Mouse (Mus musculus): ENCODE results near the gene Csf2rb. TPM values are rescaled to one million over a fixed set of nuclear protein-coding genes. Genes with fewer than 3 reads are reported as not detected.

Csf2rb gene
- polyA plus RNA-seq, 1 experiment from 2014 or later: 0.64 TPM

DNA sequence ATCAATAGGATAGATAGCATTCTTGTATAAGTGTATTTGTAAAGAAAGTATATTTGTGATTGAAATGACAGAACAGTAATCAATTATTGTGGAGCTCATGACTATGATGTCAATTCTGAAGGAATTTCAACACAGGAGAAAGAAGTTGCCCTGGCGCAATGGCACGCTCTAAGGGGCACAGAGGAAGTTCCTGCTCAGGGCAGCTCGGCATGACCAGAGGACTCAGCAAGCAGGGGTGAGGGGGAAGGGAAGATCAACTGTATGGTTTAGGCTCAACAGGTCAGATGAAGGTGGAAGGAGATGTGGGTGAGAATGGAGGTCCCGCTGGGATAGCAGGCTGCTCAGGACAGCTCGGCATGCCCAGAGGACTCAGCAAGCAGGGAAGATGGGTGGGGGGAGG lies 30.0 kb downstream of the Csf2rb start:
- Histone ChIP-seq H3K27me3 (no peaks in the 10 kb centered on the region), H3K4me3 (replicated peaks) (no peak overlapping the region), H3K36me3 (no peaks in the 10 kb centered on the region), H3K27ac (no peak overlapping the region), H3K9ac (replicated peaks) (no peak overlapping the region), H3K4me2 (no peak overlapping the region), H3K9me3 (no peaks in the 10 kb centered on the region; the same call in 1 of the 2 replicates), H3K4me1 (replicated peaks) (no peaks in the 10 kb centered on the region)
- 90% methylated on average over 5 of the region's 5 CpGs for WGBS
- no peak for ATAC-seq (ENCODE audit: insufficient number of reproducible peaks, insufficient read depth, low FRiP score, low TSS enrichment, low read depth)

GRCm38 (mm10) chr15:78365916-78366315 lies 40.4 kb downstream of the Csf2rb start:
- Histone ChIP-seq H3K4me3 (replicated peaks) (no peak overlapping the region), H3K4me2 (no peak overlapping the region), H3K27ac (no peak overlapping the region), H3K4me1 (replicated peaks) (no peaks in the 10 kb centered on the region), H3K9me3 (0 out of 2 replicates have a peak, but pooled peaks cover 3% of the 10 kb centered on the region), H3K27me3 (peaks cover 24% of the 10 kb centered on the region), H3K36me3 (no peaks in the 10 kb centered on the region), H3K9ac (replicated peaks) (no peak overlapping the region)
- WGBS: 30% methylated on average over 2 of the region's 2 CpGs
- ATAC-seq (ENCODE audit: insufficient number of reproducible peaks, insufficient read depth, low FRiP score, low TSS enrichment, low read depth): no peak

DNA sequence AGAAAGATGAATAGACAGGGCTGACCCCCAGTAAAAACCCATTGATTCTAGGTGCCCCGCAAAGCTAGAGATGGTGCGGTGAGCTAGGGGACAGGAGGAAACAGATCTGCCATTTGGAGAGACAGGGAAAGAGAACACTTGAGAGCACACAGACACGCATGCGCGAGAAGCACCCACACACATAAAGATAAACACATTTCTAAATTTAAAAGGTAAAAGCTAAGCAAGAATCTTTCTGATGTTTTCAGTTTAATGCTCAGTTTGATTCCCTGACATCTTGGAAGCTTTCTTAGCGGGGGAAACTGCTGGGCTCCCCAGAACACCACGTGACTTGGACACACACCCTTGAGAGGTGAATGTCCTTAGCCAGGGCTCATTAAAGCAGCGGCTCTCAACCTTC lies 41.3 kb downstream of the Csf2rb start:
- Histone ChIP-seq H3K9ac (replicated peaks) (no peak overlapping the region), H3K4me1 (replicated peaks) (no peaks in the 10 kb centered on the region), H3K4me2 (no peak overlapping the region), H3K36me3 (no peaks in the 10 kb centered on the region), H3K27me3 (peaks cover 29% of the 10 kb centered on the region), H3K27ac (no peak overlapping the region), H3K9me3 (0 out of 2 replicates have a peak, but pooled peaks cover 3% of the 10 kb centered on the region), H3K4me3 (replicated peaks) (no peak overlapping the region)
- 79% methylated on average over 8 of the region's 8 CpGs for WGBS
- no peak for ATAC-seq (ENCODE audit: insufficient number of reproducible peaks, insufficient read depth, low FRiP score, low TSS enrichment, low read depth)

DNA sequence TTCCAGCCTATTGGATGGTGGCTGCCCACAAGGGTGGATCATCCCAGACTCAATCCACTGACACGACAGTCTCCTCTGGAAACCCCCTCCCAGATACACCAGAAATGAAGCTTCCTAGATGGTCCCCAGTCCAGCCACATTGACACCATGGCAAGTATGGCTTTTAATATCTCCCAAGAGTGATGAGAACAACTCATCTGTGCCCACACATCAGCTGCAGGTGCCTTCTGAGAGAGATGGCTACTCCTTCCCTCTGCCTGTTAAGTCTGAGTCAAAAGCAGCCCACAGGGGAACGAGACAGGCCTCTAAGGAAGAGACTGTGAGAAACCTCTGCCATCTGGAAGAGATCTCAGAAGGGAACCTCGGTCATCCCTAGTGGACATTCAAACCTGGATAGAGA lies 42.3 kb downstream of the Csf2rb start:
- Histone ChIP-seq H3K9me3 (no peaks in the 10 kb centered on the region), H3K4me2 (no peak overlapping the region), H3K27me3 (peaks cover 29% of the 10 kb centered on the region), H3K36me3 (no peaks in the 10 kb centered on the region), H3K4me1 (replicated peaks) (no peaks in the 10 kb centered on the region), H3K9ac (replicated peaks) (no peak overlapping the region), H3K4me3 (replicated peaks) (no peak overlapping the region), H3K27ac (no peak overlapping the region)
- no peak for ATAC-seq (ENCODE audit: insufficient number of reproducible peaks, insufficient read depth, low FRiP score, low TSS enrichment, low read depth)
- 64% methylated on average over 3 of the region's 3 CpGs for WGBS

DNA sequence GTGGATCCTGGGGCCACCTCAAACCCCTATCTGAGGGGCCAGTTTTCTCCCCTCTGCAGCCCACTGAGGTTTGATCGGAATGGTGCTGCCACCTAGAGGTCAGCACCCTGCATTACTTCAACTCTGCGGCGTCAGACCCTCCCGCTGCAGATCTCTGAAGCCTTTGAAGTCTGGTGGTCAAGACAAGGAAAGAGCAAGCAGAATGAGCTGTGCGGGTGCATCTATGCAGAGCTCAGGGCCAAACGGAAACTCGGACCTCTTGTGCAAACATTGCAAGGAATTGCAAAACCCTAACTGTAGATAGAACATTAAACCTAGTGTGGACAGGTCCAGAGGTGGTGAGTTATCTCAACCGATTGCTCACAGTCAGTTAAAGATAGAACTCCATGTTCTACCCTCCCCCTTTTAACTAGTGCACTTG lies 43.4 kb downstream of the Csf2rb start:
- Histone ChIP-seq H3K9me3 (no peaks in the 10 kb centered on the region), H3K4me3 (replicated peaks) (no peak overlapping the region), H3K9ac (replicated peaks) (no peak overlapping the region), H3K27ac (no peak overlapping the region), H3K27me3 (peaks cover 29% of the 10 kb centered on the region), H3K4me2 (no peak overlapping the region), H3K4me1 (replicated peaks) (no peaks in the 10 kb centered on the region), H3K36me3 (no peaks in the 10 kb centered on the region)
- WGBS: 10% methylated on average over 8 of the region's 8 CpGs
- no peak for ATAC-seq (ENCODE audit: insufficient number of reproducible peaks, insufficient read depth, low FRiP score, low TSS enrichment, low read depth)

- no peak overlapping the region for H3K4me3 ChIP-seq (replicated peaks)
- no peak overlapping the region for H3K4me2 ChIP-seq
- no peak for ATAC-seq (ENCODE audit: insufficient number of reproducible peaks, insufficient read depth, low FRiP score, low TSS enrichment, low read depth)
- H3K27me3 ChIP-seq: peaks cover 29% of the 10 kb centered on the region
- 77% methylated on average over 1 of the region's 1 CpGs for WGBS
- H3K9ac ChIP-seq (replicated peaks): no peak overlapping the region
- no peaks in the 10 kb centered on the region for H3K36me3 ChIP-seq
- no peak overlapping the region for H3K27ac ChIP-seq
- no peaks in the 10 kb centered on the region for H3K4me1 ChIP-seq (replicated peaks)
- no peaks in the 10 kb centered on the region for H3K9me3 ChIP-seq
Observed at GRCm38 (mm10) chr15:78369641-78370040, 44.1 kb downstream of the Csf2rb start.

GRCm38 (mm10) chr15:78372796-78373195 lies 47.2 kb downstream of the Csf2rb start:
- H3K9me3 ChIP-seq: no peaks in the 10 kb centered on the region
- H3K27ac ChIP-seq: no peak overlapping the region
- WGBS: 53% methylated on average over 3 of the region's 3 CpGs
- ATAC-seq (ENCODE audit: insufficient number of reproducible peaks, insufficient read depth, low FRiP score, low TSS enrichment, low read depth): no peak
- peaks cover 26% of the 10 kb centered on the region for H3K27me3 ChIP-seq
- H3K4me2 ChIP-seq: no peak overlapping the region
- H3K9ac ChIP-seq (replicated peaks): no peak overlapping the region
- no peaks in the 10 kb centered on the region for H3K36me3 ChIP-seq
- H3K4me1 ChIP-seq (replicated peaks): no peaks in the 10 kb centered on the region
- H3K4me3 ChIP-seq (replicated peaks): no peak overlapping the region

- no peak for ATAC-seq (ENCODE audit: insufficient number of reproducible peaks, insufficient read depth, low FRiP score, low TSS enrichment, low read depth)
- Histone ChIP-seq H3K36me3 (no peaks in the 10 kb centered on the region), H3K4me3 (replicated peaks) (no peak overlapping the region), H3K9ac (replicated peaks) (no peak overlapping the region), H3K27me3 (peaks cover 18% of the 10 kb centered on the region), H3K4me1 (replicated peaks) (no peaks in the 10 kb centered on the region), H3K4me2 (no peak overlapping the region), H3K9me3 (no peaks in the 10 kb centered on the region), H3K27ac (no peak overlapping the region)
- 74% methylated on average over 3 of the region's 3 CpGs for whole genome bisulfite sequencing
Observed at GRCm38 (mm10) chr15:78374204-78374603, 48.7 kb downstream of the Csf2rb start.

- H3K36me3 ChIP-seq: no peaks in the 10 kb centered on the region
- no peak overlapping the region for H3K4me2 ChIP-seq
- no peaks in the 10 kb centered on the region for H3K9me3 ChIP-seq
- no peaks in the 10 kb centered on the region for H3K4me1 ChIP-seq (replicated peaks)
- 84% methylated on average over 10 of the region's 10 CpGs for WGBS
- H3K27me3 ChIP-seq: no peaks in the 10 kb centered on the region
- H3K9ac ChIP-seq (replicated peaks): no peak overlapping the region
- no peak for ATAC-seq (ENCODE audit: insufficient number of reproducible peaks, insufficient read depth, low FRiP score, low TSS enrichment, low read depth)
- no peak overlapping the region for H3K27ac ChIP-seq
- no peak overlapping the region for H3K4me3 ChIP-seq (replicated peaks)
Observed at GRCm38 (mm10) chr15:78377859-78378258, 52.3 kb downstream of the Csf2rb start.

GRCm38 (mm10) chr15:78378556-78378955 lies 53.0 kb downstream of the Csf2rb start:
- Histone ChIP-seq H3K36me3 (no peaks in the 10 kb centered on the region), H3K27me3 (no peaks in the 10 kb centered on the region), H3K27ac (no peak overlapping the region), H3K9me3 (no peaks in the 10 kb centered on the region), H3K4me2 (no peak overlapping the region), H3K4me1 (replicated peaks) (no peaks in the 10 kb centered on the region), H3K9ac (replicated peaks) (no peak overlapping the region), H3K4me3 (replicated peaks) (no peak overlapping the region)
- ATAC-seq (ENCODE audit: insufficient number of reproducible peaks, insufficient read depth, low FRiP score, low TSS enrichment, low read depth): no peak
- 74% methylated on average over 10 of the region's 10 CpGs for WGBS

DNA sequence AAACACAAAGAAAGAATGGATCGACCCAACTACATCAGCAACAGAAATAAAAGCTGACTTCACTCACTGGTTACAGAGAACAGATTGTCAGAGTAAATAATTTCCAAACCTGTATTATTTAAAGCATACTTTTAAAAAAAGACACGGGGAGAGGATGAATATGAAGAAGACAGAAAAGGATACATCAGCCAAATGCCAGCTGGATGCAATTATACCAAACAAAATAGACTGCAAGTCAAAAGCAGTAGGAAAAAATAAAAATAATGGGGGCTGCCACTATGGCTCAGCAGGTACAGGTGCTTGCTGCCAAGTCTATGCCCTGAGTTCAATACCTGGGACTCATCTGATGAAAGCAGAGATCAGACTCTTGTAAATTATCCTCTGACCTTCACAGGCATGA lies 54.7 kb downstream of the Csf2rb start:
- no peak for ATAC-seq (ENCODE audit: insufficient number of reproducible peaks, insufficient read depth, low FRiP score, low TSS enrichment, low read depth)
- Histone ChIP-seq H3K27ac (no peak overlapping the region), H3K36me3 (no peaks in the 10 kb centered on the region), H3K4me2 (no peak overlapping the region), H3K9me3 (no peaks in the 10 kb centered on the region), H3K4me1 (replicated peaks) (no peaks in the 10 kb centered on the region), H3K9ac (replicated peaks) (no peak overlapping the region), H3K27me3 (no peaks in the 10 kb centered on the region), H3K4me3 (replicated peaks) (no peak overlapping the region)
- WGBS: 84% methylated on average over 2 of the region's 2 CpGs

GRCm38 (mm10) chr15:78380741-78381140 lies 55.2 kb downstream of the Csf2rb start:
- WGBS: 69% methylated on average over 4 of the region's 4 CpGs

More at GRCm38 (mm10) chr15:78380741-78381140, 55.2 kb downstream of the Csf2rb start:
- H3K9me3 ChIP-seq: no peaks in the 10 kb centered on the region
- H3K4me3 ChIP-seq (replicated peaks): no peak overlapping the region
- no peaks in the 10 kb centered on the region for H3K36me3 ChIP-seq
- ATAC-seq (ENCODE audit: insufficient number of reproducible peaks, insufficient read depth, low FRiP score, low TSS enrichment, low read depth): no peak
- no peaks in the 10 kb centered on the region for H3K4me1 ChIP-seq (replicated peaks)
- H3K9ac ChIP-seq (replicated peaks): no peak overlapping the region
- no peaks in the 10 kb centered on the region for H3K27me3 ChIP-seq
- no peak overlapping the region for H3K27ac ChIP-seq
- no peak overlapping the region for H3K4me2 ChIP-seq

Measured in limb, embryonic 12.5 days (tissue).